Mouse (Mus musculus) colon, adult 2 months (tissue): ENCODE measurements around the gene Timm23. TPM values are rescaled to one million over a fixed set of nuclear protein-coding genes. Genes with fewer than 3 reads are reported as not detected.

Experiments
- polyA plus RNA-seq: library from polyadenylated mRNA; depleted of rRNA; stranded (reverse); fragments of >200 nt; gene quantifications from 2 replicates; pipeline ENCODE4 v1.2.3, GENCODE M21; 2012; rRNA removed

Gene Timm23
- 174 and 204 TPM in 2 replicates for polyA plus RNA-seq

DNA sequence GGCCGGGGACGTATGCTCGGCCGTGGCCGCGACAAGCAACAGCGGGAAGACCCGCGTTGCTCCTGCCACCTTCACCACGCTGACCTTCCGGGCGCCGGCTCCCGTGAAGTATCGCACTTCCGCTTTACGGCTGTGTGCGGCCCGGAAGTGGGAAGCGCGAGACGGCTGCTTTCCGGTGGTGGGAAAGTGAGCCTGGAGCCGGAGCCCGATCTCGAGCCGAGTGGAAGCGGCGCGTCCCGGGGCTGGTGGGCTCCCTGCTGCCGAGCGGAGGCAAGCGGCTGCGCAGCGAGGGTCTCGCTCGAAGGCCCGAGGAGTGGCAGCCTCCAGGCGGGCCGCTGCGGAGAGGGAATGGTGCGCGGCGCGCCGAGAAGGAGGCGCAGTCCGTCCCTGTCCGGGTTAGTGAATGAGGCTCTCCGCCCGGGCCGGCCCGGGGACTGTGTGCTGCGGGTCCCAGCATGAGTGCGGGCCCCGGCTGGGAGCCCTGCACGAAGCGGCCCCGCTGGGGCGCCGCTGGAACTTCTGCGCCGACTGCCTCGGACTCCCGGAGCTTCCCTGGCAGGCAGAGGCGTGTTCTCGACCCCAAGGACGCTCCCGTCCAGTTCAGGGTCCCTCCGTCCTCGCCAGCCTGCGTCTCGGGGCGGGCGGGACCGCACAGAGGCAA lies at the start of gene Timm23, which contains the start of gene Parg:
Gene Timm23 (minus strand): TSS at position 108 of the 661 bp plus-strand sequence.
Gene Parg (plus strand): TSS at position 159 of the 661 bp plus-strand sequence.

DNA sequence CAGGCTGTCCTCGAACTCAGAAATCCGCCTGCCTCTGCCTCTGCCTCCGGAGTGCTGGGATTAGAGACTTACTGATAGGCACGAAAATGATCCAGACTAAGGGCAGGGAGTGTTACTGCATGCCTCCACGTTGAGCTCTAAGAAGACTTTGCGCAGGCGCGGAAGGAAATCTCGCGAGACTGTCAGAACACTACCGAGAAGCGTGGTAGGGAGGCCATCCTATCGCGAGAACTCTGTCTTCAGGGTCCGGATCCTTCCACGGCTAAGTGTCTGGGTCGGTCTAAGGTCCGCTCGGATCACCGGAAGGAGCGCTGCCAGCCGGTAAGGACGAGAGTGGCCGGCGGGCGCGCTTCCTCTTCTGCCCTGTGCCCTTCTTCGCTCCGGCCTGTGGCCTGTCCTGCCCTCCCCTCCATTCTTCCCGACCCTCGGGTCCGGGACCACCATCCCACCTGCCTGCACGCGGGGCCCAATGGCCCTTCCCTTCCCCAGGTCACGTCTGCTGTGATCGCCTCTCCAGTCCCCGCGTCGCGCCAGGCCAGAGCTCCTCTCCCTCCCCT lies 41.9 kb downstream of the Timm23 start, which contains the start of gene Ncoa4:
Gene Ncoa4 (plus strand): TSS at position 176 of the 557 bp plus-strand sequence.

GRCm38 (mm10) chr14:32141723-32142122 lies 60.0 kb downstream of the Timm23 start, which contains the start of gene Msmb:
Gene Msmb (plus strand): TSS chr14:32142023.

Other genes starting within 250 kb of the Timm23 start
- 2.5 and 3.3 TPM in 2 replicates for gene Galnt15, start 172.9 kb downstream of the Timm23 start, polyA plus RNA-seq
- gene Oxnad1, start 116.5 kb downstream of the Timm23 start, polyA plus RNA-seq = 20.1 and 22.0 TPM in 2 replicates
- gene Dph3, start 116.2 kb downstream of the Timm23 start, polyA plus RNA-seq = 12.5 and 13.0 TPM in 2 replicates
- gene Msmb, start 59.9 kb downstream of the Timm23 start, polyA plus RNA-seq = not detected in 2 replicates
- gene Ncoa4, start 42.0 kb downstream of the Timm23 start, polyA plus RNA-seq = 20.7 and 22.3 TPM in 2 replicates
- 4.0 and 4.2 TPM in 2 replicates for gene Parg, start 51 bp upstream of the Timm23 start, polyA plus RNA-seq
- gene Ogdhl, start 120.1 kb upstream of the Timm23 start, polyA plus RNA-seq = 1.9 and 2.2 TPM in 2 replicates
- not detected in 2 replicates for gene 1700024G13Rik, start 186.5 kb upstream of the Timm23 start, polyA plus RNA-seq